Mouse (Mus musculus) forebrain, embryonic 10.5 days (tissue): ENCODE results near the gene Metap1d. TPM values are rescaled to one million over a fixed set of nuclear protein-coding genes. Genes with fewer than 3 reads are reported as not detected.

Source experiments
- DNase-seq: peaks from one replicate; pipeline ENCODE4 v3.0.0-alpha.2; 2017; ENCODE audit warnings: low spot score; ENCODE audit errors: extremely low spot score
- H3K27ac ChIP-seq: fragments of 300-500 bp; sonication (generic); 2 replicates; pipeline ENCODE4 v1.5.1; 2016; ENCODE audit warnings: mild to moderate bottlenecking
- H3K27me3 ChIP-seq: fragments of 300-500 bp; sonication (generic); 2 replicates; pipeline ENCODE4 v1.6.1; 2016; ENCODE audit warnings: mild to moderate bottlenecking; ENCODE audit not compliant: poor library complexity, severe bottlenecking
- H3K36me3 ChIP-seq: fragments of 300-500 bp; sonication (generic); replicated peaks from 2 replicates; pipeline ENCODE4 v1.6.1; 2016; ENCODE audit warnings: mild to moderate bottlenecking, moderate library complexity
- H3K4me1 ChIP-seq: fragments of 300-500 bp; sonication (generic); 2 replicates; pipeline ENCODE4 v1.6.1; 2016
- H3K4me3 ChIP-seq: fragments of 300-500 bp; sonication (generic); 2 replicates; pipeline ENCODE4 v1.5.1; 2016; ENCODE audit warnings: mild to moderate bottlenecking, moderate library complexity
- H3K9me3 ChIP-seq: fragments of 300-500 bp; sonication (generic); 2 replicates; pipeline ENCODE4 v1.6.1; 2016; ENCODE audit warnings: mild to moderate bottlenecking, moderate library complexity
- WGBS: fragments of 180-500 bp; shearing (Covaris S2); methylation state at CpG from one replicate; pipeline ENCODE4 v1.1.7; 2016; 5-methylcytosine and 5-hydroxymethylcytosine counted together
- polyA plus RNA-seq: library from polyadenylated mRNA; unstranded; fragments of >200 nt; fragmentation: Nextera tagmentation; extraction: Ambion mirVana; gene quantifications from 2 replicates; pipeline ENCODE4 v1.2.1, GENCODE M21; 2016

The Metap1d gene
- polyA plus RNA-seq, 1 experiment from 2014 or later: 27.9 TPM

DNA sequence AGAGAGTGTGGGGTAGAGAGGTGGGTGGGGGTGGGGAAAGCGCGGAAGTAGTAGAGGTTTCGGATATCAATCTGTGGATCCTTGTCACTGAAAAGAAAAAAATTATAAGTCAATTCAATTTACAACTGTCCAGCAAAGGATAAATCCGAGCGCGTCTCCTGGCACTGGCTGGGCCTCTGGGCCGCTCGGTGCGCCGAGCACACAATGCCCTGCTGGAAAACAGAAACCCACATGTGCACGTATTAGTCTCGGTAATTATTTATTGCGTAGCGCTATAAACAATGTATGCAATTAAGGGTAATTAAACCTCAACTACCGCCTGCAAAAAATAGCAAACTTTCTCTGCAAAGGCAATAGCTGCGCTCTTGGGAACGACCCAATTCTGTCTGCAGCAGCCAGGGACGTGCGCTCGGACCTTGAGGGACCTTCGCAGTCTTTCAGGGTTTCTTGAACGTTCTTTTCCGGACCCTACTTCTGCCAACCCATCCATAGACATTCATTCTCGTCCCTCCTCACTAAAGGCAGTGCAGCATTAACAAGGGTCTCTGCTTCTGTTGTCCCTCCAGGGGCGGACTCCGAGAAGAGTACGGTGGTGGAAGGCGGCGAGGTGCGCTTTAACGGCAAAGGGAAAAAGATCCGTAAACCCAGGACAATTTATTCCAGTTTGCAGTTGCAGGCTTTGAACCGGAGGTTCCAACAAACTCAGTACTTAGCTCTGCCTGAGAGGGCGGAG, 77.5 kb downstream of the Metap1d start:
- H3K27ac ChIP-seq: peak overlapping the region; percentile 83
- peaks cover 100% of the 10 kb centered on the region for H3K27me3 ChIP-seq
- H3K4me1 ChIP-seq: peaks cover 75% of the 10 kb centered on the region
- under 1% methylated on average over 34 of the region's 34 CpGs for WGBS
- H3K4me3 ChIP-seq: peak overlapping the region; percentile 60
- H3K9me3 ChIP-seq: no peaks in the 10 kb centered on the region
- H3K36me3 ChIP-seq: no peaks in the 10 kb centered on the region
- DNase-seq: no peak

DNA sequence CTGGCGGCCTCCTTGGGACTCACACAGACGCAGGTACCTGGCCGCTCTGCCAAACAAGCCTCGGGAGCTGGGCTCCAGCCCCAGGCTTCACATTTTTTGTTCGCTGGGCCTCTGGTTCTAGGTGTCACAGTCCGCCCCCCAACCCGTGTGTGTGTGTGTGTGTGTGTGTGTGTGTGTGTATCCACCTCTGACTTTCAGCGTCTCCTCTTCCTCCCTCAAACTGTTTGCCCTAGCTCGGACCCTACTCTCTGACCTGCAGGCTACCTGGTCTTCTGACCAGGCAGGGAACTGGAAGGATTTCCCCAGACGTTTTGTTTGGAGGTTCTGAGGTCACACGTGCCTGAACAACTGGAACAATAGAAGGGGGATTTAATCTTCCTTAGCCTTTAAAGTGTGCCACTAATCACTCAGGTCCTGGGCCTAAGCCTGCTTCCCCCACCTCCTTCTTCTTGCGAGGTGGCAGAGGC, 78.1 kb downstream of the Metap1d start:
- Histone ChIP-seq H3K4me3 (peak overlapping the region; percentile 60), H3K9me3 (no peaks in the 10 kb centered on the region), H3K27me3 (peaks cover 100% of the 10 kb centered on the region), H3K36me3 (no peaks in the 10 kb centered on the region), H3K4me1 (peaks cover 69% of the 10 kb centered on the region), H3K27ac (peak overlapping the region; percentile 83; the same call in 1 of the 2 replicates)
- 2% methylated on average over 12 of the region's 12 CpGs for WGBS
- no peak for DNase-seq

DNA sequence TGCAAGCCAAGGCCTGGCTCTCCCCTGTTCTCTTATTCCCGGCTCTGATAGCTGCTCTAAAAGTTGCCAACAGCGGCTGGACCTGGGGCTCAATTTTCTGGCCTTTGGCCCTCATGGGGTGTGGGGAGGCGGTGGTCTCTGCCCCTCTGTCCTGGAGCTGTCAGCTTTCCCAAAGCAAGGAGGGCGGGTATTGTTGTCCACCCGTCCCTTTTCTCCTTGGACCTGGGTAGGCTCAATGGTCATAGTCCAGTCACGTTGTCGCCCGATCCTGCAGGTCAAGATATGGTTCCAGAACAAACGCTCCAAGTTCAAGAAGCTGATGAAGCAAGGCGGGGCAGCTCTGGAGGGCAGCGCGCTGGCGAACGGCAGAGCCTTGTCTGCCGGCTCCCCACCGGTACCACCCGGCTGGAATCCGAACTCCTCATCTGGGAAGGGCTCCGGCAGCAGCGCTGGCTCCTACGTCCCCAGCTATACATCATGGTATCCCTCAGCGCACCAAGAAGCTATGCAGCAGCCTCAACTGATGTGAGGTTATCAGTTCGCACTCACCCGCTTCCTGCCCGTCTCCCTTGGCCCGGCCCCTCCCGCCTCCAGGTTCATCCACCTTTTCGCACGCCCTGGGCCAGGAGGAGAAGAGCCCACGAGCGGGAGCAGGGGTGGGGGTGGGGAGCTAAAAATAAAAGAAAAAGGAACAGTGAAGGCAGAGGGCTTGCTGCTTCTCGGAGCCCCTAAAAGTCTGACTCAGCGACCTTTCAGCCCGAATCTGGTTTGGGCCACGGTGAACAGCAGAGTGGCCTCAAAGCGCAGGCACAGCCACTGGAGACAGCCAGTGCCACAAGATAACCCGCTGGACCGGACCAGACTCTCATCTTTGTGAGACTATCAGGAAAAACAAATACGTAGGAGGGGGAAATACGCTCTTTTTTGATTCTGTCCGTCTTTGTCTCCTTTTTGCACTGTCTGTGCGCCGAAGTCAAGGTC, 79.2 kb downstream of the Metap1d start:
- DNase-seq: no peak
- no peaks in the 10 kb centered on the region for H3K36me3 ChIP-seq
- peak overlapping the region; percentile 58; the same call in 1 of the 2 replicates for H3K27ac ChIP-seq
- H3K9me3 ChIP-seq: no peaks in the 10 kb centered on the region
- peaks cover 65% of the 10 kb centered on the region for H3K4me1 ChIP-seq
- peak overlapping the region; percentile 60 for H3K4me3 ChIP-seq
- WGBS: 1% methylated on average over 43 of the region's 43 CpGs
- H3K27me3 ChIP-seq: peaks cover 100% of the 10 kb centered on the region

DNA sequence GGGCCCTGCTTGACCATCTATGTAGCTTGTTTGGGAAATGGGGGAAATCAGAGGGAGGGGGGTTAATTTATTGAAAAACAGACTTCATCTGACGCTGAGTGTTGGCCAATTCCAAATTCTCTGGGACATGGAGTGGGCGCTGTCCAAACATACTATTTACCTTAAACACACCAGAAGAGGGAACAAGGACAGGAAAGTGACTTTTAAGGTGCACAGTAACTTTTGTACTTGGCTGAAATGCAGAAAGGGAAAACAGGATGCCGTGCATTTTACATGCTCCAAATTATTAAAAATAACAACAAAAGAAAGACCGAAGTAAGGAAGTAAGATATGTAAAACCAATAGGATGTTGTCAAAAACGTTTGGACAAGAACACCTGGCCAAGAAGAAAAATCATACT, 80.0 kb downstream of the Metap1d start:
- WGBS: 8% methylated on average over 5 of the region's 5 CpGs
- Histone ChIP-seq H3K4me3 (peak overlapping the region; percentile 60; the same call in 1 of the 2 replicates), H3K9me3 (no peaks in the 10 kb centered on the region), H3K36me3 (no peaks in the 10 kb centered on the region), H3K27me3 (peaks cover 100% of the 10 kb centered on the region), H3K27ac (peak overlapping the region; percentile 58; the same call in 1 of the 2 replicates), H3K4me1 (peaks cover 61% of the 10 kb centered on the region)
- DNase-seq: no peak

DNA sequence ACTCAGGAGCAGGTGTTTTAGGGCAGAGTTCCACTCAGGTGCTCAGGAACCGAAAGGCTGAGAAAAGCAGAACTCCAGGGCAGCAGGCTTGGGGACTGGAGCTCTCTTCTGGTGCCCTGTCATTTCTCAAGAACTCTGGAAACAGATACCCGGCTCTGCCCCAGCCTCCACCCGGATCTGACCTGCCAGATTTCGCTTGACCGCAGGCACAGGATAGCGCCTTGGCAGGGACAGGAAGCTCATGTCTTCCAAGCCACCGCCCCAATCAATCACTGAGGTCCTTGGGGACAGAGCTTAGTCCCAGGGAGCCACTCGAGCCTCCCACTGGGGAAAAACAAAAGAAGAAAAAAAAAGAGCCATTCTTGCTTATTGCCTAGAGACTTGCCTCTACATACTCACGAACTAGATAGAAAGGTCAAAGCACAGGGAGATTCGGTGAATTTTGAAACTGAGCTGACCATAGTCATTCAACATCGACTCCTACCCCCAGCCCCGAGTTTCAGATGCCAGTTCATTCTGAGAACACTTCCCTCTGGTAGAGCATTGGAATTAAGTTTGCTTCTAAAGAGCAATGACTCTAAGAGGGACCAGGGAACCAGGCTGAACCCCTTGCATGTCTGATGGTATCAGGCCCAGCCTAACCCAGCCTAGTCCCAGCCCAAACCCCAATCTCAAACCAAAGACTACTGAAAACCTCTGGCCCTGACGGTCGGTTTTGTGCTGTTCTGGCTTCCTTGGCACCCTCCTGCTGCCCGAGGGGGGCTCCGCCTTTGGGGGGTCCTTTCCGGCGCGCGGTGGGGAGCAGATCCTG, 81.4 kb downstream of the Metap1d start:
- peak overlapping the region; percentile 40; the same call in 1 of the 2 replicates for H3K27ac ChIP-seq
- DNase-seq: no peak
- peak overlapping the region; percentile 21; the same call in 1 of the 2 replicates for H3K4me3 ChIP-seq
- no peaks in the 10 kb centered on the region for H3K9me3 ChIP-seq
- H3K36me3 ChIP-seq: no peaks in the 10 kb centered on the region
- under 1% methylated on average over 20 of the region's 20 CpGs for WGBS
- H3K27me3 ChIP-seq: peaks cover 100% of the 10 kb centered on the region
- peaks cover 61% of the 10 kb centered on the region for H3K4me1 ChIP-seq

DNA sequence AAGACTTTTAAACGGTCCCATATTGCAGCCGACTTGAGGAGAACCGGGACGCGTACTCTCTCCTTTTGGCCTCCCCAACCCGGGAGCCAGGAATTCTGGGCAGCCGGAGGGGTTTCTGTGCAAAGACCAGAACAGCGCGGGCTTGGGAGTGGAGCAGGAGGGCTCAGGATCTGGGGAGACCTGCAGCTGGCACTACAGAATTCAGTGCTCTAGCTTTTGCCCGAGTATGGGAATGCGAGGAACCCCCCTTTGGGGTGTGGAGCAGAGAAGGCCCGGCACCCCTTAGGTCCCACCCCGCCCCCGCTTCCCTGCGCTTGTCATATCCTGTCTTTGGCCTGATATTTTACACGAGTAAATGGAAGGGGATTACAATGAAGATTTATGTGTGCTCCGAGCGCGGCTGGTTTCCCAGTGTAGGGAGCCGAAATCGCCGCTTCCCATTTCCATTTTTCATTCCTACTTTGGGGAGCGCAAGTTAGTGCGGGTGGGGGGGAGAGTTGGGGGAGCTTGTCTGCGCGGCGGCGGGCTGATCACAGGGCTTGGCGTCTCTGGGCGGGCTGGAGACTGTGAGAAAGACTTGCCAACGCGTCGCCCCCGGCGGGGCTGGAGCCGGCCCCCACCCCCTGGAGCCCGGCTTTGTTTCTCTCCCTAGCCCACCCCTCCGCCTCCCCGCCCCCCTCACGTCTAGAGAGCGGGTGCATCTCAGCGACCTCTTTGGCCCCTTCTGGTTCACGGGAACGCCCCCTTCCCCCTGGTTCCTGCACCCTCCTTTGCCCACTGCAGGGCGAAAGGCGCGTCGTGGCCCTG, 87.7 kb downstream of the Metap1d start:
- H3K4me1 ChIP-seq: peaks cover 74% of the 10 kb centered on the region
- peak overlapping the region; percentile 44 for H3K4me3 ChIP-seq
- peaks cover 6% of the 10 kb centered on the region; the same call in 1 of the 2 replicates for H3K36me3 ChIP-seq
- no peaks in the 10 kb centered on the region for H3K9me3 ChIP-seq
- WGBS: under 1% methylated on average over 48 of the region's 48 CpGs
- peak overlapping the region; percentile 65; the same call in 1 of the 2 replicates for H3K27ac ChIP-seq
- DNase-seq: no peak
- H3K27me3 ChIP-seq: peaks cover 100% of the 10 kb centered on the region

DNA sequence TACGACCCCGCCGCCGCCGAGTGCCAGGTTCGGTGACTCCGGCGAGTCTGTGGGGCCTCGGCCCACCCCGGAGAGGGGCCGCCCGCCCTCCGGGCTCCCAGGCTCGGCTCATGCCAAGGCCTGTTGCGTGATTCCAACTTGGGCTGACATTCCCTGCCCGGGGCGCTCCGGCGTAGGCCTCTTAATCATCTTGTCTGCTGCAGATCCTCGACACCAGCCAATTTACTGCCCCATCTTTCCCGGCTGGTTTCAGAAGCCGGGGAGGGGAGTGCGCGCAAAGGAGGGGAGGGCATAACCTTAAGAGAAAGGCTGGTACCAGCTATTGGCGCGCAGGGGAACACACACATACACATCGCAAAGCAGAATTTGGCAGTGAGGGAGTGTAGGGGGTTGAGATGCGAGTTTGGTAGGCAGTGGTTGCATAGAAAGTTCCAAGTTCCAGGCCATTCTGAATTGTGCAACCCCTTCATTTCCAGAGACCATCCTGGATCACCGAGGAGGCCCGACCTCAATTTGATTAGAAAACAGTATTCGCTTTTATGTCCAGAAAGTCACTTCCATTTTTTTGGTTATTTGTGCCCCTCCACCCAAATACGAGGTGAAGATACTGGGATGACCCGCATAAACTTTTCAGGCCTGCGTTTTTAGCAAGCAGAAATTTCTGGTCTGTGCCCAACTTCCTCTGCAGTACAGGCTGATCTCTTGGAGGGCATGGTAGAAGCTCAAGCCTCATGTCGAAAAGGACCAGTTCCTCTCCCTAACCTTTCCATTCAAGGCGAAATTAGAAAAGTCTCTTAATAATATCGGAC, 88.5 kb downstream of the Metap1d start:
- peak overlapping the region; percentile 72 for H3K4me3 ChIP-seq
- WGBS: 1% methylated on average over 37 of the region's 37 CpGs
- peaks cover 6% of the 10 kb centered on the region; the same call in 1 of the 2 replicates for H3K36me3 ChIP-seq
- H3K27me3 ChIP-seq: peaks cover 100% of the 10 kb centered on the region
- H3K9me3 ChIP-seq: no peaks in the 10 kb centered on the region
- H3K27ac ChIP-seq: peak overlapping the region; percentile 65; the same call in 1 of the 2 replicates
- DNase-seq: peak; percentile 66
- H3K4me1 ChIP-seq: peaks cover 82% of the 10 kb centered on the region

DNA sequence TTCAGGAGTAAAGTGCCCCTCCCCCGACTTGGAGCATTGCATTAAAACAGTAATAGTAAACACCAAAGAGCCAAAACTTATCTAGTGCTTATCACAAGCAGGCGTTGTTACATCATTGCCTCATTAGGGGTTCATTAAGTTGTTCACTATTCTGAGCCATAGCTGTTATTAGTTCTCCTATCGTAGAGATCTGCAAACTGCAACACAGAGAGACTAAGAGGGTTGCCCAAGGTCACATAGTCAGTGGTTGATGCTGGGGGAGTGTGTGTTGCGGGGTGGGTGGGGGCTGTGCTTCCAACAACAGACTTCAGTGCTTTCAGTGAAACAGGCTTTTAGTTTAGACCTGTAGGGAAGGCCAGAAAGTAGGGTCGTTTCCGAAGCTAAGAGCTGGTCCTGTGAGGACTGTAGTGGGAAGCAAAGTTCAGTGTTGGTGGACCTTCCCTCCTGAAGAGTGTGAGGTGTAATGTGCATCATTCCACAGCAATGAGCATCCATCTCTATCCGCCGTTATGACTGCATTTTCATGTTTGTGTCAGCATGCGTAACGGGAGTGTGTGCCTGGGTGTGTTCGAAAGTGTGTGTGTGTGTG, 89.2 kb downstream of the Metap1d start:
- Histone ChIP-seq H3K4me1 (peaks cover 89% of the 10 kb centered on the region), H3K27me3 (peaks cover 100% of the 10 kb centered on the region)
- 2% methylated on average over 11 of the region's 11 CpGs for WGBS

DNA sequence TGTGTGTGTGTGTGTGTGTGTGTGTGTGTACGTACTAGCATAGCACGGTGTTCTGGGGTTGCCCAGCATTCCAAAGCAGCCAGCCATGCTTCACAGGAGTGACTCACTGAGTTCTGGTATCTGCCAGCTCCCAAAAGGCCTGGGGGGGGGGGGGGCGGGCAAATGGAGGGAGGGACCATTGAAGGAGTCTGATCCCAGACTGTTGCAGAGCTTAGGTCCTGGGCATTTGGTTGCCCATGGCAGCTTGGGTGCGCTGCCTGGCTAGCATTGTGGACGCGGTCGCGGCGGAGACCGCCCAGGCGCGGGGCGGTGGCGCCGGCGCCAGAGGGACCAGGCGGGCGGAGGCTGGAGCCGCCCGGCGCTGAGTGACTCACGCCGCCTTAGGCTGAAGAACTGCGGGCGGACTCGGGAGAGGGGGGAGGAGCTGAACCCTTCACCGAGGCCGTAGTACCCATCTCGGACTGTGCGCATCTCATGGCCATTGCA, 89.8 kb downstream of the Metap1d start:
- Histone ChIP-seq H3K9me3 (no peaks in the 10 kb centered on the region), H3K27ac (peak overlapping the region; percentile 76), H3K4me1 (peaks cover 90% of the 10 kb centered on the region), H3K36me3 (peaks cover 6% of the 10 kb centered on the region; the same call in 1 of the 2 replicates), H3K27me3 (peaks cover 97% of the 10 kb centered on the region), H3K4me3 (peak overlapping the region; percentile 72)
- WGBS: under 1% methylated on average over 30 of the region's 30 CpGs
- DNase-seq: peak; percentile 66

More for the DNA sequence above, 89.2 kb downstream of the Metap1d start:
- no peak for DNase-seq
- H3K27ac ChIP-seq: peak overlapping the region; percentile 76
- H3K4me3 ChIP-seq: peak overlapping the region; percentile 72; the same call in 1 of the 2 replicates
- no peaks in the 10 kb centered on the region for H3K9me3 ChIP-seq
- H3K36me3 ChIP-seq: peaks cover 6% of the 10 kb centered on the region; the same call in 1 of the 2 replicates

DNA sequence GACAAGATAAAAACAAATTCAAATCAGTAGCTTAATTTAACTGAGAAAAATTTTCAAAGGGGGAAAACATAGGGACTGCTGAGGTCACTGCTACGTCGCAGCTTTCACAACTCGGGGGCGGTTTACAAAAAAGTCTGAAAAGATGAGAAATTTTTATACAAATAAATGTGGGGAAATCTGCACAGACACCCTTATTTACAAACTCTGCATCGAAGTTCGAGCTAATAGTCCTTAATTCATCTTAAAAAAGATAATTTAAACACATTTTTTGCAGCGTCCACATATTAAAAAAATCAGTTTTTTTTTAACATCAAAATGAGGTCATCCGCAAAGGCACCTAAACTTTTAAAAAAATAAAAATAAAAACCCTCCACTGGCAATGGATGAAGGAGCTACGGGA, 90.5 kb downstream of the Metap1d start:
- Histone ChIP-seq H3K27ac (peak overlapping the region; percentile 86; the same call in 1 of the 2 replicates), H3K36me3 (peaks cover 6% of the 10 kb centered on the region; the same call in 1 of the 2 replicates), H3K27me3 (peaks cover 97% of the 10 kb centered on the region), H3K4me1 (peaks cover 93% of the 10 kb centered on the region), H3K4me3 (peak overlapping the region; percentile 72), H3K9me3 (no peaks in the 10 kb centered on the region)
- DNase-seq: no peak
- 2% methylated on average over 9 of the region's 9 CpGs for WGBS
